Mouse (Mus musculus) embryonic facial prominence, embryonic 14.5 days (tissue): ENCODE measurements around the gene Gkap1. TPM values are rescaled to one million over a fixed set of nuclear protein-coding genes. Genes with fewer than 3 reads are reported as not detected.
A peak's percentile ranks its signal among the peaks of the same experiment; 100 is the strongest.

Experiments
- ATAC-seq: fragments of 200-750 bp; cut with Nextera tagmentation; 2 replicates; pipeline ENCODE4 v1.8.0; 2017; ENCODE audit warnings: low read depth, moderate number of reproducible peaks, moderate TSS enrichment
- DNase-seq: peaks from one replicate; pipeline ENCODE4 v3.0.0-alpha.2; 2015; ENCODE audit warnings: low spot score
- H3K27ac ChIP-seq: fragments of 300-500 bp; sonication (generic); replicated peaks from 2 replicates; pipeline ENCODE4 v1.5.1; 2014; ENCODE audit warnings: low read depth, mild to moderate bottlenecking, low read length, moderate library complexity
- H3K27me3 ChIP-seq: fragments of 300-500 bp; sonication (generic); replicated peaks from 2 replicates; pipeline ENCODE4 v1.6.1; 2014; ENCODE audit warnings: low read length; ENCODE audit not compliant: control insufficient read depth, insufficient read depth
- H3K36me3 ChIP-seq: fragments of 300-500 bp; sonication (generic); 2 replicates; pipeline ENCODE4 v1.6.1; 2014; ENCODE audit warnings: low read length, mixed read lengths; ENCODE audit not compliant: control insufficient read depth, insufficient read depth
- H3K4me1 ChIP-seq: fragments of 300-500 bp; sonication (generic); 2 replicates; pipeline ENCODE4 v1.6.1; 2014; ENCODE audit warnings: antibody characterized with exemption, low read length; ENCODE audit not compliant: control insufficient read depth, insufficient read depth
- H3K4me2 ChIP-seq: fragments of 300-500 bp; sonication (generic); 2 replicates; pipeline ENCODE4 v1.6.1; 2014; ENCODE audit warnings: low read depth, mild to moderate bottlenecking, low read length, moderate library complexity, mixed read lengths
- H3K4me3 ChIP-seq: fragments of 300-500 bp; sonication (generic); 2 replicates; pipeline ENCODE4 v1.5.1; 2014; ENCODE audit warnings: low read depth, mild to moderate bottlenecking, low read length
- H3K9ac ChIP-seq: fragments of 300-500 bp; sonication (generic); 2 replicates; pipeline ENCODE4 v1.6.1; 2014; ENCODE audit warnings: low read depth, mild to moderate bottlenecking, low read length, moderate library complexity, mixed read lengths
- H3K9me3 ChIP-seq: fragments of 300-500 bp; sonication (generic); 2 replicates; pipeline ENCODE4 v1.6.1; 2016; ENCODE audit warnings: low read length; ENCODE audit not compliant: control insufficient read depth
- WGBS: fragments of 180-500 bp; shearing (Covaris S2); extraction: QIAGEN DNeasy Blood & Tissue Kit; methylation state at CpG from one replicate; pipeline ENCODE4 v1.1.7; 2014; 5-methylcytosine and 5-hydroxymethylcytosine counted together
- polyA plus RNA-seq: library from polyadenylated mRNA; unstranded; fragments of >200 nt; fragmentation: Nextera tagmentation; extraction: Ambion mirVana; gene quantifications from 2 replicates; pipeline ENCODE4 v1.2.1, GENCODE M21; 2014

The Gkap1 gene
- polyA plus RNA-seq, 1 experiment from 2014 or later = 28.6 TPM

DNA sequence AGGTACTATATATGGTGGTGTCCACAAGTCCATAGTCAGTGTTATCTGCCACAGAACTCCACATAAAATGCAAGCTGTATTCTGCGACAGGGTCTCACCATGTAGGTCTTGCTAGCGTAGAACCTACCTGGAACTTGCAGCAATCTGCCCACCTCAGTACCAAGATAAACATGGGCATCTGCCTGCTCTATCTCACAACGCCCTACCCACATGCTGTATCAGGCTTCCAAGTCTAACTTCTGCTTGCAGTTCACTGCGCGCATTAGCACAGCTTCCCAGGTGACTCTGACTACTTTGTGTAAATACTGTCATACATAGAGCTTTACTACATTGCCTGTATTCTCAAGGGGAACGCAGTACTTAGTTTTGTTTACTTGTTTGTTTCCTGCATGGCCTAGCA, 26.5 kb upstream of the Gkap1 start:
- Histone ChIP-seq H3K27me3 (no peaks in the 10 kb centered on the region), H3K4me2 (no peak overlapping the region), H3K9ac (no peak overlapping the region), H3K4me1 (no peaks in the 10 kb centered on the region), H3K27ac (no peak overlapping the region), H3K9me3 (no peaks in the 10 kb centered on the region), H3K36me3 (no peaks in the 10 kb centered on the region), H3K4me3 (no peak overlapping the region)
- WGBS = 90% methylated on average over 6 of the region's 6 CpGs
- ATAC-seq = no peak
- no peak for DNase-seq

DNA sequence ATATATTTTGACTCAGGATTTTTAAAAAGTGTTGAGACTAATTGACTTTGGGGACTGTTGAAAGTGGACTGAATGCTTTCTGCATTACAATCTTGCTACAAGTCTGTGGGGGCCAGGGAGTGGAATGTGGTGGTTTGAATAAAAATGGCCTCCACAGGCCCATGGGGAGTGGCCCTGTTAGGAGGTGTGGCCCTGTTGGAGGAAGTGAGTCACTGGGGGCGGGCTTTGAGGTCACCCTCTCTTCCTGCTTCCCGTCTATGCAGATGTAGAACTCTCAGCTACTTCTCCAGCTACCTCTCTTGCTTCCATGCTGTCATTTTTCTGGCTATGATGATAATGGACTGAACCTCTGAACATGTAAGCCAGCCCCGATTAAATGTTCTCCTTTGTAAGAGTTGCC, 23.3 kb upstream of the Gkap1 start:
- ATAC-seq (no peak), DNase-seq (no peak)
- Histone ChIP-seq H3K9me3 (no peaks in the 10 kb centered on the region), H3K27me3 (no peaks in the 10 kb centered on the region), H3K9ac (no peak overlapping the region), H3K27ac (no peak overlapping the region), H3K4me3 (no peak overlapping the region), H3K4me2 (no peak overlapping the region), H3K4me1 (no peaks in the 10 kb centered on the region), H3K36me3 (no peaks in the 10 kb centered on the region)
- 94% methylated on average over 3 of the region's 3 CpGs for WGBS

DNA sequence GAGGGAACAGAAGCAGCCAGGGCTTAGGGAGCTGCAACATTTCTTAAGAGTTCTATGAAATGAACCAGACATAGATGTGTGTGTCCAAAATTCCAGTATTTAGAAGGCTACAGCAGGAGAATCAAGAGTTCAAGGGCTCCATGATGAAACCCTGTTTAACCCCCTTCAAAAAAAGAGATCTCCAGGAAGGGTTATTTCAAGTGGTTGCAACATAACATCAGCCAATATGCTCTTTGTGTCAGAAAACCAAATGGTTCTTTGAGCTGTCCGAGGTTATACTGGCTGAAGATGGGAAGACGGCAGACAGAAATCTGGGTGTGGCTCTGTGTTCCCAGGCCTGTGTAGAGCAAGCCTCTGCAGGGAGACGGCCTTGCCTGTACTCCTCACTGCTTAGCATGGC, 20.1 kb upstream of the Gkap1 start:
- H3K36me3 ChIP-seq = no peaks in the 10 kb centered on the region
- ATAC-seq = no peak
- no peak overlapping the region for H3K9ac ChIP-seq
- H3K4me1 ChIP-seq = no peaks in the 10 kb centered on the region
- H3K9me3 ChIP-seq = no peaks in the 10 kb centered on the region
- no peak overlapping the region for H3K27ac ChIP-seq
- H3K4me2 ChIP-seq = no peak overlapping the region
- 63% methylated on average over 3 of the region's 3 CpGs for WGBS
- no peak for DNase-seq
- H3K27me3 ChIP-seq = no peaks in the 10 kb centered on the region
- H3K4me3 ChIP-seq = no peak overlapping the region

DNA sequence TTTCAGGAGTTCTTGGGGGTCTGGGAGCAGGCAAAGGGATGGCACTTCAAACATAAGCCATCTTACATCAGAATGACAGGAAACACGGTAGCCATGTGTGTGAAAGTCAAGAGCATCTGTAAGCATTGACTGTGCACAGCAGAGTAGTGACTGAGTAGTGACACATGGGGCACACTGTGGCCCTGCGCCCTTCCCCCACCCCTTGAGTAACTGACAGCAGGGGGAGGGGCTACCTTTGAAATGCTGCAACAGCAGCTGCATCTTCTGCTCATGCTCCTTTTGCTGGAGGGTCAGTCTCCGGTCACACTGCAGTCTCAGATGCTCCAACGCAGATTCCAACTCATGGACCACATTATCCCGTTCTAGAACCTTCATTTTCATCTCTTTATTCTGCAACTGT, 17.3 kb upstream of the Gkap1 start:
- no peaks in the 10 kb centered on the region for H3K4me1 ChIP-seq
- no peak overlapping the region for H3K4me3 ChIP-seq
- no peaks in the 10 kb centered on the region for H3K27me3 ChIP-seq
- WGBS = 15% methylated on average over 5 of the region's 5 CpGs
- no peak overlapping the region for H3K27ac ChIP-seq
- H3K9me3 ChIP-seq = no peaks in the 10 kb centered on the region
- DNase-seq = peak; percentile 66
- no peaks in the 10 kb centered on the region for H3K36me3 ChIP-seq
- H3K9ac ChIP-seq = no peak overlapping the region
- H3K4me2 ChIP-seq = no peak overlapping the region
- ATAC-seq = no peak

DNA sequence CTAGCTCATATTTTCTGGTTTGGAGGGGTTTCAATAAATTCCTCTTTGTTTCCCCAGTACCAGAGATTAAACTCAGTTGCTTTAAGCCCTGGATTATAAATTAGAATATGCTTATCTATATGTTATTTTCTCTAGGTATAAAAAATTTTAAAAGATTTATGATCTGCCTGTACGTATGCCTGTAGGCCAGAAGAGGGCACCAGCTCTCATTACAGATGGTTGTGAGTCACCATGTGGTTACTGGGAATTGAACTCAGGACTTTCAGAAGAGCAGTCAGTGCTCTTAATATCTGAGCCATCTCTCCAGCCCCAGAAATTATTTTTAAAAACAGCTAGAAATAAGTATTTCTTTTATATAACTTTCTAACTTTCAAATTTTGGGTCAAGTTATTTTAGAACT, 13.8 kb upstream of the Gkap1 start:
- 71% methylated on average over 1 of the region's 1 CpGs for WGBS
- no peak for DNase-seq

DNA sequence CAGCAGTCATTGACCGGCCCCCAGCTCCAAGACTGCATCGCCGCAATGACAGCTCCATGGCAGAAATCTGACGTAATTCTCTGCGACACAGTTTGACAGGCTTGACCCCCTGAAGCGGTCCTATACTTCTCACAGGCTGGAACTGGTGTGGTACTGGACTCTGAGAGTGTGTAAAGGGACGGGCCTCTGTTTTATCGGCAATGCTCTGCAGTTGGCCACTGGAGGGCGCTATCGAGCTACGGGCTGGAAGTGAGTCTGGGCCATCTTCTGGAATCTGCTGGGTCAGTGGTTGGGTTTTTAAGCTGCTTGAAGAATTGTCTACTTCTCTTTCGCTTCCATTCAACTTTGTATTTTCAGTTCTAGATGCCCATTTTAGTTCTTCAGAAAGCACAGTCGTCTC, 12.3 kb upstream of the Gkap1 start:
- peak; percentile 77 for DNase-seq
- no peaks in the 10 kb centered on the region for H3K9me3 ChIP-seq
- H3K27me3 ChIP-seq = no peaks in the 10 kb centered on the region
- H3K9ac ChIP-seq = no peak overlapping the region
- 10% methylated on average over 13 of the region's 13 CpGs for WGBS
- no peaks in the 10 kb centered on the region for H3K36me3 ChIP-seq
- no peak overlapping the region for H3K4me2 ChIP-seq
- H3K4me3 ChIP-seq = no peak overlapping the region
- no peaks in the 10 kb centered on the region for H3K4me1 ChIP-seq
- no peak overlapping the region for H3K27ac ChIP-seq
- peak; percentile 62; the same call in 1 of the 2 replicates for ATAC-seq

More for the DNA sequence above, 13.8 kb upstream of the Gkap1 start:
- Histone ChIP-seq H3K27me3 (no peaks in the 10 kb centered on the region), H3K4me1 (no peaks in the 10 kb centered on the region), H3K36me3 (no peaks in the 10 kb centered on the region), H3K9ac (no peak overlapping the region), H3K4me2 (no peak overlapping the region), H3K4me3 (no peak overlapping the region), H3K27ac (no peak overlapping the region), H3K9me3 (no peaks in the 10 kb centered on the region)
- ATAC-seq = no peak

DNA sequence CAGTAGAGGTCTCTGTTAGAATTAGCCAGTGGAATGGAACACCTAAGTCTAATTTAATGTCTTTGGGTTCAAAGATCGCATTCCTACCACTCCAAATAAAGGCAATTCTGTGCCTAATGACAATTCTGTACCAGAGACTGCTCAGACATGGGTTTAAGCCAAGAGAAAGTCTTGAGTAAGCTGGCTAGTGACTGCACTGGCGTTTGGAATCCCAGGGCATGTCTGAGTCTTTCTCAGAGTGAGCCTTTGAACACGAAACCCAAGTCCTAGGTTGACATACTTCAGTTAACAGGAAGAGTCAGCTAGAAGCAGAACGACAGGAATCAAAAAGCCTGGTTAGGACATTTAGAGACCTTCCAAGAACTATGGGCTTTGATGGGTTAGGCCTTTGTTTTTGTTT, 8.0 kb upstream of the Gkap1 start:
- H3K4me2 ChIP-seq = no peak overlapping the region
- H3K4me3 ChIP-seq = no peak overlapping the region
- no peak for ATAC-seq
- no peak for DNase-seq
- 53% methylated on average over 4 of the region's 4 CpGs for WGBS
- H3K9me3 ChIP-seq = no peaks in the 10 kb centered on the region
- no peaks in the 10 kb centered on the region for H3K4me1 ChIP-seq
- H3K27me3 ChIP-seq = no peaks in the 10 kb centered on the region
- H3K27ac ChIP-seq = no peak overlapping the region
- no peaks in the 10 kb centered on the region for H3K36me3 ChIP-seq
- no peak overlapping the region for H3K9ac ChIP-seq

DNA sequence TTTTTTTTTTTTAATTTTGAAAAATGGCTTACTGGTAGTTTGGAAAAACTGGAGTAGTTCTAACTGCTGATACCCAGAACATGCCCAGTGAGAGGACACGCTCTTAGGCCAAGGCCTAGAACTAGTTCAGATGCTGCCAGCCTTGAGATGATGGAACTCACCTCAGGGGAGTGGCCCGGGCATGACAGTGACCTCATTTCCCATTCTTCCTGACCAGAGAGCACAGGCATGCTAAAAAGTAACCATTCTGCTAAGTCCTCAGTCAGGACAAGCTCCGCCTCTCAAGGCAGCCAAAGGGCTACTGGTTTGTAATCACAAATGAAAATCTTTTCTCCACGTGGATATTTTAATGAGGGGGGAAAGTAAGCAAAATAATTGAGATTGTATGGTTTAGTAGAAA, 6.4 kb upstream of the Gkap1 start:
- Histone ChIP-seq H3K4me1 (no peaks in the 10 kb centered on the region), H3K27ac (no peak overlapping the region), H3K9ac (no peak overlapping the region), H3K4me3 (no peak overlapping the region), H3K27me3 (no peaks in the 10 kb centered on the region), H3K9me3 (no peaks in the 10 kb centered on the region), H3K36me3 (no peaks in the 10 kb centered on the region), H3K4me2 (no peak overlapping the region)
- ATAC-seq (no peak), DNase-seq (no peak)
- 67% methylated on average over 4 of the region's 4 CpGs for WGBS

DNA sequence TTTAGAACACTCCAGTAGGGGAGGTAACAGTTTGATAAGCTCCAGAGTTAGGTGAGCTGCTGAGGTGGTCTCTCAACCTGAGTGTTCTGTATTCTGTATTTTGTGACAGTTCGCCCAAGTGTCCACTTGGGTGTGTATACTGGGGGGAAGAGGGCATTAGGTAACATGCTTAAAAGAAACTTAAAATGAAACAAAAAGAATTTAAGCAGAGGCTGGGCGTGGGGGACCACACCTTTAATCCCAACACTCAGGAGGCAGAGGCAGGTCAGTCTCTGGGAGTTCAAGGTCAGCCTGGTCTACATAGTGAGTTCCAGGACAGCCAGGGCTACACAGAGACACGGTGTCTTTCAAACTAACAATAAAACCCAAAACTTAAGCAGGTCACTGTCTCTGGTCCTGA, 5.0 kb upstream of the Gkap1 start:
- no peaks in the 10 kb centered on the region for H3K4me1 ChIP-seq
- H3K4me3 ChIP-seq = no peak overlapping the region
- no peak overlapping the region for H3K4me2 ChIP-seq
- no peaks in the 10 kb centered on the region for H3K9me3 ChIP-seq
- WGBS = 86% methylated on average over 3 of the region's 3 CpGs
- no peak for ATAC-seq
- H3K9ac ChIP-seq = no peak overlapping the region
- H3K36me3 ChIP-seq = no peaks in the 10 kb centered on the region
- no peaks in the 10 kb centered on the region for H3K27me3 ChIP-seq
- H3K27ac ChIP-seq = no peak overlapping the region
- no peak for DNase-seq
